Mouse (Mus musculus) spleen, adult 2 months (tissue): ENCODE results near the gene Ifnb1. TPM values are rescaled to one million over a fixed set of nuclear protein-coding genes. Genes with fewer than 3 reads are reported as not detected.

Experiments used
- DNase-seq, 2 experiments: peaks; one replicate each; pipeline versions ENCODE4 v3.0.0 to v3.0.0-alpha.2; 2012 to 2021; ENCODE audit warnings: low spot score in 2 of 2, low read depth in 1 of 2
- H3K27ac ChIP-seq: fragments of 200-500 bp; 2 replicates; pipeline ENCODE4 v1.5.1; 2012; ENCODE audit warnings: low read length, inconsistent platforms; ENCODE audit not compliant: insufficient read depth
- H3K27me3 ChIP-seq: fragments of 200-500 bp; 2 replicates; pipeline ENCODE4 v1.6.1; 2012; ENCODE audit warnings: mild to moderate bottlenecking, moderate library complexity, low read length, inconsistent platforms; ENCODE audit not compliant: control insufficient read depth, insufficient read depth
- H3K36me3 ChIP-seq: fragments of 200-500 bp; 2 replicates; pipeline ENCODE4 v1.6.1; 2012; ENCODE audit warnings: mild to moderate bottlenecking, low read length, inconsistent platforms; ENCODE audit not compliant: control insufficient read depth, insufficient read depth
- H3K4me1 ChIP-seq: fragments of 200-500 bp; 2 replicates; pipeline ENCODE4 v1.6.1; 2011; ENCODE audit warnings: inconsistent platforms; ENCODE audit not compliant: control insufficient read depth, insufficient read depth, insufficient read length
- H3K4me3 ChIP-seq: fragments of 200-500 bp; 2 replicates; pipeline ENCODE4 v1.5.1; 2011; ENCODE audit warnings: mild to moderate bottlenecking, inconsistent platforms; ENCODE audit not compliant: insufficient read depth, insufficient read length; ENCODE audit errors: extremely low read depth
- CTCF ChIP-seq: fragments of 200-500 bp; IDR thresholded peaks from 2 replicates; pipeline ENCODE4 v1.5.1; 2011; ENCODE audit warnings: mild to moderate bottlenecking, inconsistent platforms; ENCODE audit not compliant: insufficient read depth, insufficient read length, insufficient replicate concordance; ENCODE audit errors: extremely low read depth
- POLR2A ChIP-seq: fragments of 200-500 bp; IDR thresholded peaks from 2 replicates; pipeline ENCODE4 v1.6.1; 2011; ENCODE audit warnings: low read depth, low read length, inconsistent platforms
- WGBS: fragments of 180-500 bp; shearing (Covaris S2); methylation state at CpG from one replicate; pipeline ENCODE4 v1.1.7; 2018; 5-methylcytosine and 5-hydroxymethylcytosine counted together
- polyA plus RNA-seq: library from polyadenylated mRNA; depleted of rRNA; stranded (reverse); fragments of >200 nt; gene quantifications from 2 replicates; pipeline ENCODE4 v1.2.3, GENCODE M21; 2012

Ifnb1 gene
- polyA plus RNA-seq, 1 experiment = not detected

DNA sequence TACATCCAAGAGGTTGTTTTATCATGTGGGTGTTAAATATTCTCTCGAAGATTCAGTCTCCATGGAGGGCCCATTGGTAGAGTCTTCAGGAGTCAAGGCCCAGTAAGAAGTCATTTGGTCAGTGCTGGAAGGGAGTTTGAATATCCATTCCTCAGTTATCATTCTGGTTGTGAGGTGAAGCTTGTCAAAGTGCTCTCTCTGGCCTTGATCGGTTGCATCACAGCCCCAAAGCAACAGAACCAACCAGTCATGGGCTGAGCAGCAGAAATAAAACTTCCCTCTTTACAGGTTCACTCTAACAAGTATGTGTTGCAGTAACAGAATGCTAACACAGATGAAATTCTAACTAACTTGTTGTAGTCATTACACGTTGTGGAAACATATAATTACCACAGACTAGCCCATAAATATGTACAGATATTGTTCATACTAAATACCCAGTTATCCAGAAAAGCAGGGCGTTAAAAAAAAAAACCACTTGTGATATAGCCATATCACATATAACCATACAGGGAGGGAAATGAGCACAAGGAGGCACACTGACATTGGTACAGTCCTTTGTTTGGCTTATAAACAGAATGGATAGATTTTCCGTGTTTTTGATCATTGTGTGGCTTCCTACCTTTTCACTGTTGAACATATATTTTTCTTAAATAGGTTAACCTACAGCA, 3.9 kb upstream of the Ifnb1 start:
- no peak overlapping the region for H3K4me3 ChIP-seq
- no peaks in the 10 kb centered on the region for H3K27me3 ChIP-seq
- WGBS = 82% methylated on average over 5 of the region's 5 CpGs
- no peak overlapping the region for H3K27ac ChIP-seq
- H3K4me1 ChIP-seq = no peaks in the 10 kb centered on the region
- H3K36me3 ChIP-seq = no peaks in the 10 kb centered on the region
- DNase-seq = no peak
- no peak for TF ChIP-seq CTCF
- TF ChIP-seq POLR2A = no peak

DNA sequence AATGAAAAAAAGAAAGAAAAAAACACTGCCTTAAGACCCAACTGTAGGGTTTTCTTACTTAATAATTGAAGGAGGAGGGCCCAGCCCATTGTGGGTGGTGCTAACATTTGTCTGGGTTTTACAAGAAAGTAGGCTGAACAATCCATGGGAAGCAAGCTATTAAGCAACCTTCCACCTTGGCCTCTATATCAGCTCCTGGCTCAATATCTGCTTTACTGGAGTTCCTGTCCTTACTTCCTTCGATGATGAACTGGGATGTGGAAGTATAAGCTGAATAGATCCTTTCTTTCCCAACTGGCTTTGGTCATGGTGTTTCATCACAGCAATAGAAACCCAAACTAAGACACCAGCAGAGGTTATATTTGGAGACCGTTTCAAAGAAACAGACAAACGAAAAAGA, 2.8 kb upstream of the Ifnb1 start:
- TF ChIP-seq CTCF (no peak), POLR2A (no peak)
- H3K27ac ChIP-seq = no peak overlapping the region
- no peak overlapping the region for H3K4me3 ChIP-seq
- no peak for DNase-seq
- WGBS = 78% methylated on average over 3 of the region's 3 CpGs
- H3K27me3 ChIP-seq = no peaks in the 10 kb centered on the region
- no peaks in the 10 kb centered on the region for H3K4me1 ChIP-seq
- H3K36me3 ChIP-seq = no peaks in the 10 kb centered on the region

DNA sequence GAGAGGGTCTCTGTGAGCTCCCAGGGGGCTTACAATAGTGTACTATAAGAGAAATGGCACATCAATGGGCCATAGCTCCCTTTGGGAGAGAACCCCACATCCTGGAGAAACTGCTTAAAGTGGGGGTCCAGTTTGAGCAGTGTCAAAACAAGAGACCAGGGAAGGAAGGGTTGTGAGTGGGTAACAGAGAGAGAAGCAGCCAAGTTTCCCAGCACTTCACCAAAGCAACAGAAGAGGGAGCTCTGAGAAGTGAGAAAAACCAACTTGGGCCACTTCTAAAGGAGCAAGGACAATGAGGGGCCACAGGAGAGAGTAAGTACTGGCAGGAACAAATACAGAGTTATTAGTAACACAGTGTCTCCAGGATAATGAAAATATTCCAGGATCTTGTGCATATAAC, 667 bp upstream of the Ifnb1 start:
- no peak for DNase-seq
- H3K4me1 ChIP-seq = no peaks in the 10 kb centered on the region
- TF ChIP-seq POLR2A (no peak), CTCF (no peak)

DNA sequence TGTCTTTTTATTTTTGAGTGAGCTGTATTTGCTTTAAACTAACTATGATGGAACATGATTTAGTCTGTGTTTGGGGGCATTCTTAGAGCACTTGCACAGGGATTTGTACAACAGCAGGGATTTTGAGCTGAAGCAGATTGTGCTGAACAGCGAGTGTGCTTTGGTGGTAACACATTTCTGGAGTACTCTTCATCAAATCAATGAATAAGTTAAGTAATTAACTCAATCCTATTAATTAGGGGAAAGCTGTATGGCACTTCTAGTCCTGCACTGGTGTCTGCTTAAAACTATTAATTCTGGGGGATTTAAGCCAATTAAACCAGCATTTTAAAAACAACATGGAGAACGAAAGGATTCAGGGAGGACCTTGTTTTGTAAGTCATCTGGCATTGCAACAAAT, 4.6 kb downstream of the Ifnb1 start:
- Histone ChIP-seq H3K27ac (no peak overlapping the region), H3K4me3 (no peak overlapping the region), H3K36me3 (no peaks in the 10 kb centered on the region), H3K27me3 (no peaks in the 10 kb centered on the region), H3K4me1 (peaks cover 2% of the 10 kb centered on the region; the same call in 1 of the 2 replicates)
- 92% methylated on average over 2 of the region's 2 CpGs for WGBS
- no peak for TF ChIP-seq CTCF
- TF ChIP-seq POLR2A = no peak
- no peak for DNase-seq

More for the DNA sequence above, 667 bp upstream of the Ifnb1 start:
- no peak overlapping the region for H3K4me3 ChIP-seq
- no peaks in the 10 kb centered on the region for H3K36me3 ChIP-seq
- H3K27me3 ChIP-seq = no peaks in the 10 kb centered on the region
- H3K27ac ChIP-seq = no peak overlapping the region

DNA sequence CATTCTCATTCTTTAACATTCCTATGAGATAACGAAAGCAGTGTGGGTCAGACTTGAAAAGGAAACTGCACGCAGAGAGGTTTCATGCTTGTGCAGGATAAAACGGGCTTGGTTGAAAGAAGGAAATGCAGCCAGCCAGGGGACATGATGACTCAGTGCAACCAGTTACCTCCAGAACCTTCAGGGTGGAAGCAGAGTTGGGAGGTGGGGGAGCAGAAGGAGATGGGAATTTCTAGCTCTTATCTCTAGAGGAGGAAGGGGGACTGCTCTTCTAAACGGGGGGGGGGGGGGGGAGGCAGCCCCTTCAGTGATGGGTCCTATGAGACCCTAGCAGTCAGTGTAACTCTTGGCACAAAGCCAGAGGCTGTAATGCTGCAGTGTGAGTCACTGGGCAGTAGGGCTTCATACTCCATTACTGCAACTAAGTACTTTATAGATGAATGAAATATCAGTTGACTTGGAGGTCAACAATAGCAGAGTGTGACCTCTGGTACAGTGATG, 6.8 kb downstream of the Ifnb1 start:
- 2% methylated on average over 4 of the region's 4 CpGs for WGBS
- H3K4me3 ChIP-seq = no peak overlapping the region
- no peak overlapping the region for H3K27ac ChIP-seq
- no peaks in the 10 kb centered on the region for H3K27me3 ChIP-seq
- peaks cover 2% of the 10 kb centered on the region; the same call in 1 of the 2 replicates for H3K4me1 ChIP-seq
- DNase-seq = no peak
- H3K36me3 ChIP-seq = no peaks in the 10 kb centered on the region
- TF ChIP-seq CTCF (no peak), POLR2A (no peak)

DNA sequence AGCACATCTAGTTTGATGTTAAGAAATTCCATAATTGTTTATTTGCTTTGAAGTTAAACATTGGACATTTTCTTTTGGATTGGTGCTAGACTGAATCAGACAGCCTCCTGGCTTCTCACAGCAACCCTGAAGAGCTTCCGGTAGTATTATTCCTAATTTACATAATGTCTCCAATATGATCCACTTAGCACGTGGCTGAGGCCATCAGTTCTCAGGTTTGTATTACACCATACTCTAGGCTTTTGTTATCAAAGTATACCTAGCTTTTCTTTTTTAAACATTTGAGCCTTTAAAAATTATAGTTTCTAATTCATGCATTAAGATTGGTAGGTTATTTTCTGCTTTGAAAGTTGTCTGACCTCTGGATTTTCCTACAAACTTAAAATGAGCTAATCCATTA, 7.3 kb downstream of the Ifnb1 start:
- no peak for DNase-seq
- H3K27ac ChIP-seq = no peak overlapping the region
- TF ChIP-seq CTCF (no peak), POLR2A (no peak)
- 38% methylated on average over 2 of the region's 2 CpGs for WGBS
- no peak overlapping the region for H3K4me3 ChIP-seq
- no peaks in the 10 kb centered on the region for H3K27me3 ChIP-seq
- peaks cover 2% of the 10 kb centered on the region; the same call in 1 of the 2 replicates for H3K4me1 ChIP-seq
- no peaks in the 10 kb centered on the region for H3K36me3 ChIP-seq

DNA sequence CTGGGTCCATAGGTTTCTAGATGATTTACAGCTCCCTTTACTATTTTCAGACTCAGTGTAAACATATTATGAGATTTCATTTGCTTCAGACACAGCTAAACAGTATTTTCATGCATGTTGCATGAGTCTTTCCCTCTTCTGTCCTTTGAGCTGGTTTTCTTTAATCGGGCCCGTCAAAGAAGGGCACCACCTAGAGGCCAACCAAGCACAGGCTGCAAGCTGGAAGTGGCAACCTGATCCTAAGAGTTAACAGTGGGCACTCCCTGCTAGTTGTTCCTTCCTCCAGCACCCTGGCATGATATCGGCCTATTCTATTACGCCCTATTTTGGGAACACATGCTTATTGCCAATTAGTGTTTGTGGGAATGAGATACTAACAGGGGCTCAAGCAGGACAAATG, 8.2 kb downstream of the Ifnb1 start:
- H3K4me3 ChIP-seq = no peak overlapping the region
- H3K27me3 ChIP-seq = no peaks in the 10 kb centered on the region
- peak; percentile 2 to 31 for DNase-seq
- peaks cover 2% of the 10 kb centered on the region; the same call in 1 of the 2 replicates for H3K4me1 ChIP-seq
- WGBS = 22% methylated on average over 4 of the region's 4 CpGs
- H3K27ac ChIP-seq = no peak overlapping the region
- TF ChIP-seq CTCF = peak; percentile 69; the same call in 1 of the 2 replicates
- TF ChIP-seq POLR2A = no peak
- no peaks in the 10 kb centered on the region for H3K36me3 ChIP-seq
